Mouse (Mus musculus) bone marrow, adult 2 months (tissue): ENCODE results near the gene Gm9376. TPM values are rescaled to one million over a fixed set of nuclear protein-coding genes. Genes with fewer than 3 reads are reported as not detected.

Experiments
- H3K27ac ChIP-seq: fragments of 200-500 bp; 2 replicates; pipeline ENCODE4 v1.5.1; 2012; ENCODE audit warnings: low read depth, mild to moderate bottlenecking, control low read depth, inconsistent platforms, low read length; ENCODE audit not compliant: control insufficient read depth, poor library complexity, insufficient read depth
- H3K4me1 ChIP-seq: fragments of 200-500 bp; 2 replicates; pipeline ENCODE4 v1.6.1; 2011; ENCODE audit warnings: low read length; ENCODE audit not compliant: control insufficient read depth, insufficient read depth
- H3K4me3 ChIP-seq: fragments of 200-500 bp; replicated peaks from 2 replicates; pipeline ENCODE3; 2011; ENCODE audit warnings: mild to moderate bottlenecking, low read depth, low read length, control low read depth; ENCODE audit not compliant: control insufficient read depth
- CTCF ChIP-seq: fragments of 200-500 bp; IDR thresholded peaks from 2 replicates; pipeline ENCODE4 v1.5.1; 2011; ENCODE audit warnings: low read length, control low read depth; ENCODE audit not compliant: control insufficient read depth, insufficient read depth
- POLR2A ChIP-seq: fragments of 200-500 bp; IDR thresholded peaks from 2 replicates; pipeline ENCODE4 v1.6.1; 2011; ENCODE audit warnings: low read depth, mild to moderate bottlenecking, control low read depth, low read length, borderline replicate concordance; ENCODE audit not compliant: control insufficient read depth
- WGBS: fragments of 180-500 bp; shearing (Covaris S2); methylation state at CpG from one replicate; pipeline ENCODE4 v1.1.7; 2018; 5-methylcytosine and 5-hydroxymethylcytosine counted together
- polyA plus RNA-seq: library from polyadenylated mRNA; stranded (reverse); fragments of >200 nt; gene quantifications from 2 replicates; pipeline ENCODE4 v1.2.4, GENCODE M21; 2011; ENCODE audit warnings: low replicate concordance; ENCODE audit not compliant: missing spikeins, insufficient read depth, insufficient read length

The Gm9376 gene
- not detected in 2 replicates for polyA plus RNA-seq

DNA sequence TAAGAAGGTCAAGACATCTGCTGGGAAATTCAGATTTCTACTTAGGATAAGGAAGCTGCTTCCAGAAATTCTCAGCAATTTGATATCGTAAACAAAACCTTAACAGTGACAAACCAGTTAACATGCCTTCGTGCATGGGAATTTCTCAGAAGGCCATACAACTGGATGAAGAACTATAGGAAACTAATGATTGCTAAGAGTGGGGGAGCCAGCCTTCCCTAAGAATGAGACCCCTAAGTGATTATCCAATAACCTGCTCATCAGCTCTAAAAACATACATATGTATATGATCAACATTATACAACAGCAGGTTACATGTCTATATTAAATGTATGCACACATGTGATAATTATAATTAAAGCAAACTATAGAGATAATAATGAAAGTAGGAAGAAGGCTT lies at the start of gene Gm9376:
Gene Gm9376 (plus strand): TSS at position 301 of the 400 bp plus-strand sequence.
- H3K4me3 ChIP-seq: no peak within 1 kb of the TSS
- H3K4me1 ChIP-seq: no peaks in the 10 kb centered on the region
- 79% methylated on average over 2 of the region's 2 CpGs for WGBS
- TF ChIP-seq POLR2A (no peak), CTCF (no peak)
- H3K27ac ChIP-seq: no peak within 1 kb of the TSS

DNA sequence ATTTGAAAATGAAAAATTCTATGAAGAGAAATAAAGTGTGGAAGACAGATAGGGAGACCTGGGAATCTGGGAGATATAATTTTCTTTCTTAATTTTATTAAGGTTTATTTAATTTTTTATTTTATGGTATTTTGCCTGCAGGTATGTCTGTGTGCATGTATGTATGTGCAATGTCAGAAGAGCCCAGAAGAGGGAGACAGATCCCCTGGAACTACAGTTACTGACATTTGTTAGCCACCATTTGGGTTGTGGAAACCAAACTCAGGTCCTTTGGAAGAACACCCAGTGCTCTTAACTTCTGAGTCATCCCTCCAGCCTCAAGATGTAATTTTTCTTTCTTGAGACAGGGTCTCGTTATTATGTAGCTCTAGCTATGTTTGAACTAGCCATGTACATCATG lies 45.9 kb upstream of the Gm9376 start:
- H3K4me3 ChIP-seq: no peak overlapping the region
- 69% methylated on average over 1 of the region's 1 CpGs for WGBS
- TF ChIP-seq CTCF: no peak
- no peak for TF ChIP-seq POLR2A
- no peak overlapping the region for H3K27ac ChIP-seq
- H3K4me1 ChIP-seq: no peaks in the 10 kb centered on the region

DNA sequence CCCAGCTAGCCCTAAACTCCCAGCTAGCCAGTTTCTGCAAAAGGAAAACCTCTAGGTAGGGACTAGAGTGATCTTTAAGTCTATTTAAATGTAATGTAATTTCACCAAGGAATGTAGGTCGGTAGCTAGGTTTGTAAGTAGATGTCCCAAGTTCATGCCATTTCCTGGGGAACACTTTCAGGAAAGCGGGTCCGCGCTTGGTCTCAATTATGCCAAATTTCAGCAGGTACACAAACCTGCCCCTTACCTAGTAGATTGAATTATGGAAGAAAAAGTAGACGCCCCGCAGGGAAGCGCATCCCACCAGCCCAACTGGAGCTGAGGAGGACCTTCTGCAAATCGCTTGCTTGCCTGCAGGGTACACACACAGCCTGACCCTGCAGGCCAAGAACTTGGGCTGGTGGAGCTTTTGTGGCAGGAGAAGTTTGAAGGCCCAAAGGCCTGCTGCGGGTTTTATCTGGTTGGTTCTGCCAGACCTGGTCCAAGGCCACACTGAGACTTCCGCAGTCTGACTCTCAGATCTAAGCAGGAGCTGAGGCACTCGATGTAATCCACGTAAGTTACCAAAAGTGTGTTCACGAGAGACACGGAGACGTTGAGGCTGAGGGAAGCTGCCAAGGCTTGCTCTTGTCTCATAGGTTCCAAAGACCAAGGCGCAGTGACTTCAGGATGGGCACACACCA lies 41.6 kb upstream of the Gm9376 start:
- 30% methylated on average over 16 of the region's 16 CpGs for WGBS
- no peaks in the 10 kb centered on the region for H3K4me1 ChIP-seq

DNA sequence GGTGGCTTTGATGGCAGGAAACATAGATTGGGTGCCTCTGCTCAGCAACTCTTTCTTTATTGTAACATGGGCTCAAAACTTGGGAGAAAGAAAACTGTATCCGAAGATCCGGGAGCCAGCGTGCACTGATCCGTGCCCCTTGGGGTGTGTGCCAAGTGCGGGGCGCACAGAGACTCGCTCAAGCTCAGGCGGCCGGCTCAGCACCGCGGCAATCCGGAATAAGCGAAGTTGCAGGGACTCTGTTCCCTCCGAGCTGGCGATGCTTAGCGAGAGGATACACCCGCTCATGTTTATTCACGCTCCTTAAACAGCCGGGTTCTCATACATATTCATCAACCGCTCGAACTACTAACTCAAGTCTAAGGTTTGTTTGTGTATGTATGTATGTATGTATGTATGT lies 40.8 kb upstream of the Gm9376 start:
- 1% methylated on average over 21 of the region's 21 CpGs for WGBS
- no peak overlapping the region for H3K4me3 ChIP-seq
- TF ChIP-seq POLR2A: no peak
- TF ChIP-seq CTCF: no peak
- no peak overlapping the region for H3K27ac ChIP-seq
- H3K4me1 ChIP-seq: no peaks in the 10 kb centered on the region

More for the DNA sequence above, 41.6 kb upstream of the Gm9376 start:
- Histone ChIP-seq H3K4me3 (no peak overlapping the region), H3K27ac (no peak overlapping the region)
- TF ChIP-seq POLR2A: no peak
- TF ChIP-seq CTCF: no peak

DNA sequence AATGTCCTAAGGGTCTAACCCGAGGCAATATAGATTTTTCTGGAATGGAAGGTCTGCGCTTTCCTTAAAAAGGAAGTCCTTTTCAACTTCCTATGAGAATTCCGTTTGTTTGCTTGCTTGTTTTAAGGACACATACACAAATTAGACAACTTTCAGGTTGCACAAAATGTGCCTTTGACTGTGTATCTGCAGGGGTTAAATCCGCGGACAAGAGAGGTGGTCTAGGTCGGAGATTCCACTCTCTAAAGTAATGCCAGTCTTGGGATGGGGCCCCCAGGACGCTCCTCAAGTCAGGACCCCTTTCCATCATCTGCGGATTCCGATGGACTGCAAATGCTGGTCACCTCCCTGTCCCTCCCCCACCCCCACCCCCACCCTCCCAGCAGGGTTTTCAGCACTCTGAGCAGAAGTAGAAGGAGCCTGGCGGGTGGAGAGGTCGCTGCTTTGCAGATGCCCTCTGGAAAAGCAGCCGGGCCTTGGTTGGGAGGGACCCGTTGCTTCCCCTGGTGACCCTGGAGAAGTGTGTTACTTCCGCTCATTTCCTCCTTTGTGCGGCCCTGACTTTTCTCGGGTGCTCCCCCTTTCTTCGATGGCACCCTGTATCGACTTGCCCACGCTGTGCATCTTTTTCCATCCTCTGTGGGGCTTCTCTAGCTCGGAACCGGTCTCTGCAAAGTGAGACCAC lies 40.1 kb upstream of the Gm9376 start:
- TF ChIP-seq POLR2A (no peak), CTCF (no peak)
- H3K4me3 ChIP-seq: no peak overlapping the region
- no peak overlapping the region for H3K27ac ChIP-seq
- H3K4me1 ChIP-seq: no peaks in the 10 kb centered on the region
- 4% methylated on average over 21 of the region's 21 CpGs for WGBS

DNA sequence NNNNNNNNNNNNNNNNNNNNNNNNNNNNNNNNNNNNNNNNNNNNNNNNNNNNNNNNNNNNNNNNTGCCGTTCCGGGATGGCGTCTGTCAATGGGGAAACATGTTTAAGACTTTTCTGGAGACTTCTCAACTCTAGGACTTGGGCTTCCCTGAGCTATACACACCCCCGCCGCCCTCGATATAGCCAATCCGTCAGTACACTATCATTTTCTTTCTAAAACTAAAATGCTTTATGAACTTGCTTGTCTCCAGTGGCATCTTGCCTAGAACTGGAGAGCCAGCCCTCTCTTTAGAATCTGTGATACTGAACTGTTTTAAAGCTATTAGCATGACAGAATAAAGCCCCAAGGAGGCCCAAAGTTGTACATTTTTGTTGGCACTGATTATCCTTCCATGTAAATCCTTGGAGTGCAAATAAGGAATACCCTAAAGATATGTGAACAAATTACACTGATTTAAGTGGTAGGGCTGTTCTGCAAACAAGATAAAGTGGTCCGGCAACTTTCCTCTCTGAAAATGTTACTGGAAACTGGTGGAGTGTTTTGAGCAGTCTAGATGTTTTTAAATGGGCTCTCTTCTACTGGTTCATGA lies 34.3 kb upstream of the Gm9376 start:
- 13% methylated on average over 8 of the region's 8 CpGs for whole genome bisulfite sequencing
- TF ChIP-seq POLR2A (no peak), CTCF (no peak)
- no peaks in the 10 kb centered on the region for H3K4me1 ChIP-seq
- no peak overlapping the region for H3K4me3 ChIP-seq
- H3K27ac ChIP-seq: no peak overlapping the region

DNA sequence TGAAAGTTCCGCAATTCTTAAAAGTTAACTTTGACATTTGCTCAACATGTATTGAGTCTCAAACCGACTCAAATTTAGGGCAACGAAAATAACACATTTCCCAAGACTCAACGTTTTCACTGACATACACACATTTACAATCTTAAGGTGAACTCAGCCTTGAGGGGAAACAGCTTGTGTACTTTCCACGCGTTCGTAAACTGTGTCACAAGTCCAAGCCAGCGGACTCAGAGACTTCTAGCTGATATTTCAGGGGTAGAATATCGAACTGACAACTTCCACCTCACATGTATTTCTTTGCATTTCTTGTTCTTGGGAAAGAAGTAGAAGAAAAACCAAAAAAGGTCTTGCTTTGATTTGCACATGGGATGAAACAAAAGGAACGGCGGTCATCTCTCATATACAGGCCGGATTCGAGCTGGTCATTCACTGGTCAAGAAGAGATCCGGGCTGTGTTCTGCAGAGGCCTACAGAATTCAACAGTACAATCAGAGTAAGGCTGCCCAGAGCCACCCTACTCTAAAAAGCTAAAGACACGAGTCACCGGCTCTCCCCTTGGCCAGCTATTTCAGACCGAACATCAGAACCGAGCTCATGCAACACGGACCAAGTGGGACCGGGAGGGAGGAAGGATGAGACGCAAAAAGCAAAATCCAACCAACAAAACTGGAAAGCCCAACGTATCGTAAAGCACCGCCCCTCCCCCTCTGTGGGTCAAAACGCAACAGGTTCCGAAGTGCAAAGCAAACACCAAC lies 32.8 kb upstream of the Gm9376 start:
- no peak overlapping the region for H3K4me3 ChIP-seq
- TF ChIP-seq POLR2A (no peak), CTCF (no peak)
- H3K4me1 ChIP-seq: no peaks in the 10 kb centered on the region
- 7% methylated on average over 26 of the region's 26 CpGs for WGBS
- H3K27ac ChIP-seq: no peak overlapping the region

DNA sequence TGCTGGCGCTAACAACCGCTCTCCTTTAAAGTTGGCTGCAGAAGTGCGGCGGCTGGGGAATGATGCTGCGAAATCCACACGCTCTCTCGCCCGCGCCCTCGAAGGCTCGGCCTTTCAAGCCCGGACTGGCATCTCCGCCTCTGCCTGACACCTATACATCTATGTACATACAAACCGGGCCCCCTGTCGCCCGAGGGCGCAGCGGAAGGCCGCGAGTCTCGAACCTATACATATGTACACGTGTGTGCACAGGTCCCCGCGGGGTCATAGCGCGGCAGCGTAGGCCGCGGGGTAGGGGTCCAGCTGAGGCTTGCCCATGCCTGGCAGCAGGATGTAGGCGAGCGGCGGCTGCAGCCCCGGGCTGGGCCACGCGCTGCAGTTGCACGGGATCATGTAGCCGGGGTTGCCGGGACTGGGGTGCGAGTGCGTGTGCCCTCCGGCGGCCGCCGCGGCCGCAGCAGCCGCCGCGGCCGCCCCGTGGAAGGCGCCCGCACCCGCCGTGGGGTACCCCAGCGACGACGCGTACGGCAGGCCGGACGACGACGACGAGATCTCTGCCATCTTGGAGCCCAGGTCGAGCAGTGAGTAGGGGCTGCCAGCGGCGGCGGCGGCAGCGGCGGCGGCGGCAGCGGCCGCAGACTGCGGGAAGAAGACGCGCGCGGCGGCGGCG lies 32.1 kb upstream of the Gm9376 start:
- no peak overlapping the region for H3K4me3 ChIP-seq
- no peak overlapping the region for H3K27ac ChIP-seq
- 2% methylated on average over 84 of the region's 84 CpGs for WGBS
- TF ChIP-seq CTCF: no peak
- no peak for TF ChIP-seq POLR2A
- no peaks in the 10 kb centered on the region for H3K4me1 ChIP-seq
